ENCODE assay signal across 10 mouse cellular contexts in the genomic region with DNA sequence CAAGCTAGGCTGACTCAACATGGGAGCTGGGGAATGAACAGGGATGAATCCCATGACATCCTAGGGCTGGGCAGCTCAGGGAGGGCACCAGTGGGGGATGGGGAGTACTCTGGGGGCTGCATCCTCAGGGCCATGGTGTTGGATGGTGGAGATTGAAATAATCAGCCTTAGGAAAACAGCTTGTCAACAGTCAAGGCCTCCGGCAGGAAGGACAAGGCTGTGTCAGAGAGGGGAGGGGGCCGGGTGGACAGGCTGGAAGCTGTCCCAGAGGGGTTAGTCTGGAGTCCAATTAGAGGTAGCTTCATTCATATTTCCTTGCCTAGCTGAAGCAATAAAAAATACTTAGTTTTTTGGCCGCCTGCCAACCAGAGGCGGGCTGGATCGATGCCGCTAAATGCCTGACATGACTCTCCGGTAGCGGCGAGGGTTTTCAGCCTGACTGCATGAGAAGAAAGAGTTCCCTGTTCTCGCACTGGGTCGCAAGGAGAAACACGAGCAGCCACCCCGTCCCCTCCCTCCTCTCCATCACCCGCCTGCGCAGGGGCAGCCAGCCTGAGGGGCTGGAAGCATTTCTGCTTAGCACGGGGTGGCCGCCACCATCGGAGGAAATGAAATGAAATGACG. TPM values are rescaled to one million over a fixed set of nuclear protein-coding genes. Genes with fewer than 3 reads are reported as not detected.
A peak's percentile ranks its signal among the peaks of the same experiment; 100 is the strongest.
DNase-seq lines count a peak whose midpoint lies in the region; ATAC-seq lines count a peak whose summit lies in the region.
"Had no signal": no experiment of that assay in that cellular context is flagged by ENCODE, and none has a peak within 500 bp of the region (broad histone marks: within the 10 kb centered on the region; RNA-seq: fewer than 3 reads in every experiment).

No protein-coding gene starts in this region.

- no peaks in the 10 kb centered on the region for H3K27me3 ChIP-seq in forebrain, embryonic 15.5 days
- no peaks in the 10 kb centered on the region for H3K27me3 ChIP-seq in lung, embryonic 15.5 days
- H3K27me3 ChIP-seq: CH12.LX; liver, embryonic 15.5 days had no signal

- peaks cover 84% of the 10 kb centered on the region for H3K4me1 ChIP-seq in forebrain, embryonic 15.5 days
- H3K4me1 ChIP-seq in lung, embryonic 15.5 days = peaks cover 54% of the 10 kb centered on the region
- H3K4me1 ChIP-seq: liver, embryonic 15.5 days had no signal

- peak; percentile 85 for ATAC-seq in forebrain, embryonic 15.5 days (replicated peaks)
- peak; percentile 84 for ATAC-seq in lung, embryonic 15.5 days (ENCODE audit: borderline replicate concordance, extremely low read depth, low FRiP score, low TSS enrichment)

- peak overlapping the region; percentile 2; the same call in 1 of the 2 replicates for H3K9ac ChIP-seq in forebrain, embryonic 15.5 days (replicated peaks)
- no peak overlapping the region for H3K9ac ChIP-seq in lung, embryonic 15.5 days
- H3K9ac ChIP-seq: liver, embryonic 15.5 days had no signal

- under 1% methylated on average over 19 of the region's 19 CpGs for WGBS in forebrain, embryonic 15.5 days
- WGBS in lung, embryonic 15.5 days = 18% methylated on average over 19 of the region's 19 CpGs

- H3K27ac ChIP-seq in forebrain, embryonic 15.5 days (replicated peaks) = peak overlapping the region; percentile 75
- H3K27ac ChIP-seq in lung, embryonic 15.5 days = peak overlapping the region; percentile 62
- H3K27ac ChIP-seq: liver, embryonic 15.5 days had no signal

- peak overlapping the region; percentile 9 for H3K4me3 ChIP-seq in forebrain, embryonic 15.5 days
- H3K4me3 ChIP-seq in lung, embryonic 15.5 days = no peak overlapping the region
- H3K4me3 ChIP-seq: liver, embryonic 15.5 days had no signal

- DNase-seq in urinary bladder, postnatal 4 days (ENCODE audit: low spot score in 2 of 2) = peak; percentile 74 to 80
- DNase-seq in urinary bladder, adult 2 months (ENCODE audit: low spot score) = no peak
- peak; percentile 76 to 84 for DNase-seq in heart, postnatal 10 days
- peak; percentile 86 to 88 for DNase-seq in kidney, postnatal 36 days
- peak; percentile 95 for DNase-seq in retina, embryonic 14.5 days (ENCODE audit: low spot score)
- no peak for DNase-seq in thymus, postnatal 0 days (ENCODE audit: low spot score)

- H3K36me3 ChIP-seq in forebrain, embryonic 15.5 days = peaks cover 54% of the 10 kb centered on the region
- H3K36me3 ChIP-seq in lung, embryonic 15.5 days = peaks cover 62% of the 10 kb centered on the region

- peak overlapping the region; percentile 37 for H3K4me2 ChIP-seq in forebrain, embryonic 15.5 days (replicated peaks)
- H3K4me2 ChIP-seq in lung, embryonic 15.5 days = peak overlapping the region; percentile 27
- H3K4me2 ChIP-seq: liver, embryonic 15.5 days had no signal

- intact Hi-C loops in heart, postnatal 10 days (cut with DNase I) = loop anchor here (1.0 kb wide), 1 partner anchor 32 kb away; no protein-coding TSS in a partner anchor

- H3K9me3 ChIP-seq in forebrain, embryonic 15.5 days = no peaks in the 10 kb centered on the region
- H3K9me3 ChIP-seq in lung, embryonic 15.5 days = no peaks in the 10 kb centered on the region
- H3K9me3 ChIP-seq: liver, embryonic 15.5 days had no signal

RNA-seq across cellular contexts. Expression of a gene that starts 32.9 kb away (rescaled TPM):
- polyA plus RNA-seq in urinary bladder, adult 2 months (2012; rRNA removed) = 39.4 and 49.1 TPM in 2 replicates
- polyA plus RNA-seq in forebrain, embryonic 15.5 days (2015; fragmentation: Nextera tagmentation; extraction: Ambion mirVana) = 39.9 and 40.9 TPM in 2 replicates
- 10 to 100 TPM; 26.9 to 27.4 TPM for total RNA-seq in heart, postnatal 10 days (2021)
- polyA plus RNA-seq in lung, embryonic 15.5 days (2015; fragmentation: Nextera tagmentation; extraction: Ambion mirVana) = 25.2 and 27.1 TPM in 2 replicates
- 40.3 and 42.6 TPM in 2 replicates for polyA plus RNA-seq in thymus, postnatal 0 days (2015; fragmentation: Nextera tagmentation; extraction: Ambion mirVana)

Comparison
In these comparisons a context has a peak if more than half of its experiments do, and no peak if none do; other contexts are left out.
1. DNase-seq: peak in urinary bladder, postnatal 4 days (2 of 2), heart, postnatal 10 days (2 of 2), kidney, postnatal 36 days (2 of 2) and retina, embryonic 14.5 days (single experiment); none in urinary bladder, adult 2 months (single experiment) and thymus, postnatal 0 days (single experiment).